Mouse (Mus musculus): ENCODE results near the gene Gm13277.
"Not testable (repeated sequence)": the region's sequence is repeated elsewhere in the genome, so short reads cannot be mapped to it uniquely, and the experiment has no call there.

Gm13277 gene

GRCm38 (mm10) chr4:88791250-88791649 lies 2.8 kb downstream of the Gm13277 start, which contains the start of gene Gm13278:
Gene Gm13278 (plus strand): TSS chr4:88791550.
- DNase-seq, result not testable (repeated sequence)

GRCm38 (mm10) chr4:88793936-88794675 lies 5.7 kb downstream of the Gm13277 start, which contains the start of gene Gm13275:
Gene Gm13275 (plus strand): TSS chr4:88794487.
- peak; percentile 68 for DNase-seq

GRCm38 (mm10) chr4:88797097-88797496 lies 8.7 kb downstream of the Gm13277 start, which contains the start of gene Gm13279:
Gene Gm13279 (plus strand): TSS chr4:88797397.
- not testable (repeated sequence) for DNase-seq

GRCm38 (mm10) chr4:88799365-88799764 lies 10.9 kb downstream of the Gm13277 start, which contains the start of gene Gm13285:
Gene Gm13285 (plus strand): TSS chr4:88799665.
- DNase-seq, result not testable (repeated sequence)

- DNase-seq, result not testable (repeated sequence)
These were observed 14.5 kb downstream of the Gm13277 start, which contains the start of gene Gm13287 for GRCm38 (mm10) chr4:88802954-88803353. Gene Gm13287 (plus strand): TSS chr4:88803254.

- DNase-seq, result not testable (repeated sequence)
These were observed 16.8 kb downstream of the Gm13277 start, which contains the start of gene Gm13288 for GRCm38 (mm10) chr4:88805231-88805630. Gene Gm13288 (plus strand): TSS chr4:88805531.

- DNase-seq, result peak; percentile 8
These were observed 17.3 kb downstream of the Gm13277 start for GRCm38 (mm10) chr4:88805761-88806160.

- no peak for DNase-seq
These were observed 27.5 kb downstream of the Gm13277 start, which contains the start of gene Ifna7 for GRCm38 (mm10) chr4:88815928-88816327. Gene Ifna7 (plus strand): TSS chr4:88816228.

- no peak for DNase-seq
These were observed 31.2 kb downstream of the Gm13277 start, which contains the start of gene Ifna11 for GRCm38 (mm10) chr4:88819659-88820058. Gene Ifna11 (plus strand): TSS chr4:88819959.

GRCm38 (mm10) chr4:88822995-88823394 lies 34.6 kb downstream of the Gm13277 start:
- peak; percentile 28 for DNase-seq

GRCm38 (mm10) chr4:88827116-88827515 lies 38.7 kb downstream of the Gm13277 start, which contains the start of gene Ifna6:
Gene Ifna6 (plus strand): TSS chr4:88827416.
- not testable (repeated sequence) for DNase-seq

- peak; percentile 55 for DNase-seq
These were observed 42.1 kb downstream of the Gm13277 start for GRCm38 (mm10) chr4:88830523-88830922.

GRCm38 (mm10) chr4:88835225-88835624 lies 46.8 kb downstream of the Gm13277 start, which contains the start of gene Ifna5:
Gene Ifna5 (plus strand): TSS chr4:88835525.
- not testable (repeated sequence) for DNase-seq
